Mouse (Mus musculus): ENCODE data around the gene Slc25a3.

DNA sequence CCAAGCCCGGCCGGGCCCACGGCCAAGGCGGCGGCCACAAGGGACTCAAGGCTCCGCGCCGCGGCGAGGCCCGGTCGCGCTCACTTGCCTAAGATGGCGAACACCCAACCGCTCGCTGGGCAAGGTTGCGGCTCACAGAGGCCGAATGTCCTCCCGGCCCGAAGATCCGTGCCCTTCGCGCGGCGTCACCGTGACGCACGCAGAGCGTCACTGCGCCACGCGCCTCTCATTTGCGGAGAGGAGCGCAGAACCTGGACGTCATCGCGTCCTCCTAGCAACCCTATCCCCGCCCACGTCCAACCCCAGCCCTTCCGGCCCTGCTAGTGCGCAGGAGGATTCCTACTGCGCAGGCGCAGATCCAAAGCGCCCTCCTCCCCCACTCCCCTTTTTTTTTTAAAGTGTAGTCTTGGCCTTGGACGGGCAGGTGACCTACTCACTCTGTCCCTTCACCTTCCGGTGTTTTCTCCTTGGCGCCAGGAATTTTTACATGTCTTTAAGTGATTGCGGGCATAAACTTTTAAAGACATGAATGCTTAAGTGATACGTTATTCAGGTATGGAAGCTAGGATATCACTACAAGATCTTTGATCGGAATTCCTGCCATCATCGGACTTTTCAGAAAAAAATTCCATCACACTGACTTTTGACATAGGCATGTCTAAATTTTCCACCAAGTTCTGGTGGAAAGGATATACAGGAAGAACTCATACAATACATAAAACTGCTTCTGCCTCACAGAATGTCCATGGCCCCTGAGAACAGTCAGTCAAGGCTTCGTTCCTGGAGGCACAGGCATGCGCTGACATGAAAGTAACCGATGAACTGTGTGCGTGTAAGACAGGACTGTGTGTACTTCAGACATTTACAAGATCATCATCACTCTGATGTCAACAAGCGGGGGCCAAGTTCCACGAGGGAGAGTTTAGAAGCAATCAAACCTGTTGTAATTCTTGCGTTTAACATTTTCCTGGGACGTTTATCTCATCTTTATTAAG is at the start of gene Slc25a3:
- TF ChIP-seq GATA1 (IDR thresholded peaks at IDR 0.05; ENCODE audit: borderline replicate concordance, low read length) (no peak), FLI1 (IDR thresholded peaks at IDR 0.05; ENCODE audit: low read length) (no peak)

Data from megakaryocyte, embryonic 14.5 days (primary cell).